Mouse (Mus musculus): ENCODE data around the gene Sdr39u1.

Gene Sdr39u1

DNA sequence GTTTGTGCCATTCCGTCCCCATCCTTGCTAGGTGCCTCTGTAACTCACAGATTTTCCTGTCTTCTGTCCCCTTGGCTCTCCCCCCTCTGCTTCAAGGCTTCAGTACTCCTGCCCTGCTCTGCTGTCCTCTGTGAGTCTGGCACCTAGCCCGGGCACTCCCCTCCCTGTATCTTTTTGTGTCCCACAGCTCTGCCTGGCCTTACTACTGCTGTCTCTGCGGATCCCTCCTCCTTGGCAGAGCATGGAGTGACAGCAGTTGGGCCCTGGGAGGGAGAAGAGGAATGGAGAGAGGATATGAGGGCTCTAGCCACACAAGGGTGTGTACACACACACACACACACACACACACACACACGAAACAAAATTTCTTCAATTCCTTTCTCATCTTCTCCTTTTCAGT is 15.9 kb downstream of the Sdr39u1 start, which contains the start of gene Cbln3:
TSS of gene Cbln3 (minus strand) at position 227 of the 400 bp plus-strand sequence.
- DNase-seq (ENCODE audit: low spot score) = no peak

- no peak for DNase-seq (ENCODE audit: low spot score)
These were observed 16.4 kb downstream of the Sdr39u1 start for GRCm38 (mm10) chr14:55883663-55884062.

DNA sequence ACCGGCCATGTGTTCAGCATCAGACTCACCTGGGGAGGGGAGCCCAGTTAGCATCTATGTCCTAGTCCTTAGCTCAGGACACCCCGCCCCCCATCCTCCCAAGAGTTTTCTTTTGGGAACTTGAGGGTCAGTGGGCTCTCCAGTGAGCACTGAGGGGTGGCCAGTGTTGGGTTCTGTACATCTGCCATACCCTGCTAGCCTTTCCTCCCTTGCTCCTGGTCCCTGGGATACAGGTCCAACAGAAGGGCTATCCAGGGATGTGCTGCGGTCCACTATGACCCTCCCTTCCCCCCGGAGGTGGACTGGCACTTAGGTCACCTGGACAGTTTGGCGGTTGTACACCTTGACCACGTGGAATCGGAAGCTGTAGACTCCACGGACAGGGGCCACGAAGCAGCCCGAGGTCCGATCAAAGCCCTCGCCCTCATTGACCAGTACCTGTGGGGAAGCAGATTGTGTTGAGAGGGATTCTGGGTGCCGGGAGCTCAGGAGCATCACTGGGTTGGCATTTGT is 16.9 kb downstream of the Sdr39u1 start:
- DNase-seq (ENCODE audit: low spot score) = no peak

GRCm38 (mm10) chr14:55882171-55882641 is 17.9 kb downstream of the Sdr39u1 start:
- peak; percentile 55 for DNase-seq (ENCODE audit: low spot score)

- DNase-seq (ENCODE audit: low spot score) = no peak
These were observed 19.1 kb downstream of the Sdr39u1 start for GRCm38 (mm10) chr14:55880982-55881381.

DNA sequence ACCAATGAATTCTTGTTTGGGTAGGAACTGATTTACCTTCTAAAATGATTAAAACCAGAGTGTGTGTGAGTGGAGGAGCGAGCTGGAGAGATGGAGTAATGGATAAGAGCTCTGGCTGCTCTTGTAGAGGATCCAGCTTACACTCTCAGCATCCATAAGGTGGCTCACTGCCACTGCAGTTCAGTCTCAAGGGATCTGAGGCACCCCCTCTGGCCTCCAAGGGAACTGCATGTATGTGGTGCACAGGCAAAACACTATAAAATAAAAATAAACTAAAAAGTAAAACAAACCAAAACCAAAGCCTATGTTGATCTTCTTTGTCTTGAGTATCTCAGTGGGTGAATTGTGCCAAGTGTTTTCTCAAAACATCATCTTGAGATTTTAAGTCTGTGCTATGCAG is 20.5 kb downstream of the Sdr39u1 start:
- DNase-seq (ENCODE audit: low spot score) = peak; percentile 76

- no peak for DNase-seq (ENCODE audit: low spot score)
These were observed 21.7 kb downstream of the Sdr39u1 start for GRCm38 (mm10) chr14:55878316-55878940.

DNA sequence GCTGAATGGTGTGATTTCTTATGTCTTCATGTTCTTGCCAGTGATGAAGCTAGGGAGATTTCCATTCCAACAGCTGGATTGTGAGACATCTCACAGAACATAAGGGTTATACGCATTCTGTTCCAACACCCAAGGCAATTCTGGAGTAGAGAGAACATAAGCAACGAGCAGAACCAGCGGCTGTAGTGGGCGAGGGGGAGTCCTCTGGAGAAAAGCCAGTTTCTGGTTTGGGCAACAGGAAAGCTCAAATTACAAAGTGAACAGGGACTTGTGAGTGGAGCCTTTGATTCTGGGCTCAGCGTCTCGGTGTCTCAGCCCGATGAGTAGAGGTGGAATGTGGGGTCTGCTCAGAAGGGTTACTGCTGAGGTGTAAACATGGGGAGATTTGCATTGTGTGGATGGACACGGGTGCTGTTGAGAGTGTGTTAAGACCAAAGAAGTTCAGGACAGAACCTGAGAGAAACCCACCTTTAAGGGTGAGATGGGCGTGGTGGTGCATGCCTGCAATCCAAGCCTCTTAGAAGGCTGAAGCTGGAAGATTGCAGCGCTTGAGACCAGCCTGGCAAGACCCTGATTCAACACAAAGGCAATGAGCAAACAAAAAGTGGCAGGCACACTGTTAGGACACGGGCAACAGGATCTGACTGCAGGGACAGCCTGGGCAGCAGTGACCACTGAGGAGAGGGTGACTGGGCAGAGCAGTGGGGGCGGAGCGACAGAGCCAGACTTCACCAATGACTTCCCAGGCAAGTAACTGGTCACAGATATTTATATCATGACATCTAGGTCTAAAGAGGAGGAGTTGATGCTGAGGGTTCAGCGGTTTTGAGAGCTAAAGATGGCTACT is 22.4 kb downstream of the Sdr39u1 start:
- no peak for DNase-seq (ENCODE audit: low spot score)

GRCm38 (mm10) chr14:55873714-55874683 is 26.1 kb downstream of the Sdr39u1 start:
- peak; percentile 75 for DNase-seq (ENCODE audit: low spot score)

DNA sequence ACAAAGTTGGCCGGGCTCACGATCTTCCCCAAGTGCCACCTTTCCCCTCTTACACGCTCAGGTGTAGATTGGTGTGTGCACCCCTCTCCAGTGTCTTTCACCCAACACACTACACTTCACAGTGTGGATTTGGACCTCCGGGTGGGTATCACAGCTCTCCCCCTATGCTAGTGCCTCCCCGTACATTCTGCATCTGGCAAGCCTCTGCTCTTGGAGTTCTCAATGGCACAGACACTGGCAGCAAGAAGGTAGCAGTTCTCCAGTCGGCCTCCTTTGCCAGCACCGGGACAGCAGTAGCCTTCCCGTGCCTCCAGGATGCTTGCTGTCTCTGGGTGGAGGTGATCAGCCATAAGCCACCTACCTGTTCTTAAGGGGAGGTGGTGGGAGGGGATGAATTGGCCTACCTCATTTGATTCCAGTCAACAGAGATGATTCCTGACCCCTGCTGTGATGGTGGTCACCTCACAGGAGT is 26.8 kb downstream of the Sdr39u1 start:
- no peak for DNase-seq (ENCODE audit: low spot score)

GRCm38 (mm10) chr14:55872551-55872950 is 27.5 kb downstream of the Sdr39u1 start:
- no peak for DNase-seq (ENCODE audit: low spot score)

- DNase-seq (ENCODE audit: low spot score) = no peak
These were observed 28.1 kb downstream of the Sdr39u1 start for GRCm38 (mm10) chr14:55872039-55872438.

GRCm38 (mm10) chr14:55869538-55869937 is 30.6 kb downstream of the Sdr39u1 start:
- DNase-seq (ENCODE audit: low spot score) = no peak

GRCm38 (mm10) chr14:55868230-55869026 is 31.7 kb downstream of the Sdr39u1 start:
- no peak for DNase-seq (ENCODE audit: low spot score)

- DNase-seq (ENCODE audit: low spot score) = no peak
These were observed 33.1 kb downstream of the Sdr39u1 start for GRCm38 (mm10) chr14:55866962-55867361.

GRCm38 (mm10) chr14:55863773-55864172 is 36.3 kb downstream of the Sdr39u1 start:
- peak; percentile 65 for DNase-seq (ENCODE audit: low spot score)

- DNase-seq (ENCODE audit: low spot score) = no peak
These were observed 37.1 kb downstream of the Sdr39u1 start for GRCm38 (mm10) chr14:55862970-55863369.

DNA sequence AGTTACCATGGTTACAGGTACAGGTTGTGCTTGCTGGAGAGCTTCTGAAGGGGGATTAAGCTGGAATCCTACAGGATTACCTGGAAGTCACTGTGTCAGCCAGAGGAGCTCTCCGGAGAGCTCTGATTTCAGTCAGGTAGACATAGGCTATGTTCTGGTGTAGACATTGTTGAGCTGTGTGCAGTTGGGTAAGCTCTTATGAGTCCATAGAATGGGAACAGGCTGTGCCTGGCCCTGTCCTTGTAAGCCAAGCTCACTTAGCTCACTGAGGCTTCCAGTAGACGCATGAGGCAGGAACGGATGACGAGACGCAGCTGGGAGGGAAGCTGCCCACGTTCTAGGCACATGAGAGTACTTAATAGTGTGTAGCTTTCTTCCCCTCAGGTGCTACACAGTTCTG is 37.9 kb downstream of the Sdr39u1 start:
- no peak for DNase-seq (ENCODE audit: low spot score)

- DNase-seq (ENCODE audit: low spot score) = no peak
These were observed 42.5 kb downstream of the Sdr39u1 start for GRCm38 (mm10) chr14:55857588-55857987.

- DNase-seq (ENCODE audit: low spot score) = no peak
These were observed 45.0 kb downstream of the Sdr39u1 start for GRCm38 (mm10) chr14:55855101-55855561.
